Mouse (Mus musculus) forebrain, embryonic 16.5 days (tissue): ENCODE measurements at regions not wholly inside any gene's neighbourhood (a gene's known extent, or its start where the extent isn't known, plus 50 kb on each side); places are given as distances from the start of the nearest gene placed in this dataset.

Source experiments
- ATAC-seq: fragments of 200-750 bp; cut with Nextera tagmentation; 2 replicates; pipeline ENCODE4 v1.8.0; 2017; ENCODE audit warnings: mild to moderate bottlenecking, moderate library complexity
- H3K27ac ChIP-seq: fragments of 300-500 bp; sonication (generic); 2 replicates; pipeline ENCODE4 v1.5.1; 2014; ENCODE audit warnings: low read length, control low read depth
- H3K27me3 ChIP-seq: fragments of 300-500 bp; sonication (generic); replicated peaks from 2 replicates; pipeline ENCODE4 v1.6.1; 2014; ENCODE audit warnings: low read length; ENCODE audit not compliant: control insufficient read depth, insufficient read depth
- H3K36me3 ChIP-seq: fragments of 300-500 bp; sonication (generic); 2 replicates; pipeline ENCODE4 v1.6.1; 2014; ENCODE audit not compliant: control insufficient read depth, insufficient read depth
- H3K4me1 ChIP-seq: fragments of 300-500 bp; sonication (generic); replicated peaks from 2 replicates; pipeline ENCODE4 v1.6.1; 2014; ENCODE audit warnings: low read length; ENCODE audit not compliant: control insufficient read depth, insufficient read depth
- H3K4me2 ChIP-seq: fragments of 300-500 bp; sonication (generic); 2 replicates; pipeline ENCODE4 v1.6.1; 2014; ENCODE audit warnings: mild to moderate bottlenecking, low read length, control low read depth
- H3K4me3 ChIP-seq: fragments of 300-500 bp; sonication (generic); replicated peaks from 2 replicates; pipeline ENCODE4 v1.5.1; 2014; ENCODE audit warnings: mild to moderate bottlenecking, low read length, control low read depth
- H3K9ac ChIP-seq: fragments of 300-500 bp; sonication (generic); replicated peaks from 2 replicates; pipeline ENCODE4 v1.6.1; 2014; ENCODE audit warnings: low read depth, low read length, control low read depth
- H3K9me3 ChIP-seq: fragments of 300-500 bp; sonication (generic); 2 replicates; pipeline ENCODE4 v1.6.1; 2016; ENCODE audit warnings: low read length; ENCODE audit not compliant: control insufficient read depth
- WGBS: fragments of 180-500 bp; shearing (Covaris S2); extraction: QIAGEN DNeasy Blood & Tissue Kit; methylation state at CpG from one replicate; pipeline ENCODE4 v1.1.7; 2014; 5-methylcytosine and 5-hydroxymethylcytosine counted together

DNA sequence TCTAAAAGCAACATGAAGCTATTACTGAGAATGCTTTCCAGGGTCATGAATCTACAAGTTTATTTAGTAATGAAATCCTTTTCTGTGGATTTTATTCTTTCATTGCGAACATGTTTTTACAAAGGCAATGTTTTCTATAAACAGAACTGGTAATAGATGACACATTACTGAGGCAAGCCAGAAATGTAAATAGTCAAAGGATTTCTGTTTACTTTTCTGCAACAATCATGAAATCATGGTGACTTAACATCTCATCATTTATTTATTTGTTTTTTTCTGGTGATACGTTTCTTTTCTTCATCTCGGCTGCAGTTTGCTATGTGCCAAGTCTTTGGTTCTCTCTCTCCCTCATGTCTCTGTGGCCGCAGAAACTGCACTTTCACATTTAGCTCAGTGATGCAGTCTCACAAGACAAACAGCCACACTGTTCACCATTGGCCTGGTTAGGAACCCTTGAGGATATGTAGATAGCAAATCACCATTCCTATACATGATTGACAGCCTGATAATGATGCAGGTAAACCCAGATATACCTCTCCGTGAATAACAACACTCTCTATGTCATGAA, 462.8 kb downstream of the Ofcc1 start:
- Histone ChIP-seq H3K4me2 (no peak overlapping the region), H3K4me3 (no peak overlapping the region), H3K27me3 (no peaks in the 10 kb centered on the region), H3K27ac (no peak overlapping the region), H3K36me3 (no peaks in the 10 kb centered on the region), H3K9ac (no peak overlapping the region), H3K9me3 (no peaks in the 10 kb centered on the region), H3K4me1 (0 out of 2 replicates have a peak, but pooled peaks cover 3% of the 10 kb centered on the region)
- ATAC-seq, result no peak
- 82% methylated on average over 5 of the region's 5 CpGs for WGBS

DNA sequence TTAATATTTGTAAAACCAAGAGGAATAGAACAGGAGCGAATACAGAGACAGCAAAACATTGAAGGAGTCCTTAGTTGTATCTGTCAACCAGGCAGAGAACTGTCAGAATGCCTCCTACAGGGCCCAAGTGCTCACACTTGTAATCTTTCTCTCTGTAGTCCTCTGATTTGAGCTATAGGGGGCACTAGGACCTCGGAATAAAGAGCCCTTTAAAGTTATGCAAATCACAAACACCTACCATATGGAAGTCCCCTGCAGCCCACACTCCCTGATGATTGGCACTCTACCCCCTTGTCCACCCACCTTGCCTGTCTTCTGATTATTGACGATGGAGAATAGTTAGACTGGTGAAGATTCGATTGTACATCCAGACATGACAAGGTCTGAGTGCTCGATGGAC, 467.1 kb downstream of the Ofcc1 start:
- H3K4me1 ChIP-seq, result no peaks in the 10 kb centered on the region
- no peak overlapping the region for H3K4me2 ChIP-seq
- H3K36me3 ChIP-seq, result no peaks in the 10 kb centered on the region
- no peak overlapping the region for H3K27ac ChIP-seq
- no peak overlapping the region for H3K4me3 ChIP-seq
- peak; percentile 45 for ATAC-seq
- 61% methylated on average over 5 of the region's 5 CpGs for WGBS
- H3K9ac ChIP-seq, result no peak overlapping the region
- no peaks in the 10 kb centered on the region for H3K9me3 ChIP-seq
- H3K27me3 ChIP-seq, result no peaks in the 10 kb centered on the region

DNA sequence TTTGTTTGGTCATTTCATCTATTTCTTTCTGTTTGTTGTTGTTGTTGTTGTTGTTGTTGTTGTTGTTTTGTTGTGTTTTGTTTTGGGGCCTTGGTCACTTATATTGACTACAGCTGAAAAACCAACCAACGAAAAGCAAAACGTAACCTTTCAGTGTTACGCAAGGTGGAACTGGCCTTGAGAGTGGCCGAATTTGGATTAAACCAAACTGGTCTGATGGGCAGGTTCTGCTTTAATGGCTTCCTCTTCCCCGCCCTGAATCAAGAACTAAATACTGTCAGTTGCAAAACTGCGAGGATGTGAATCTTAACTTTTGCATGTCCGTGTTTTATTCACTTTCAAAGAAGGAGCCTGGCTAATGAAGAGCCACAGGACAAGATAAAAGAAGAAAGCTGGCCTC, 480.2 kb downstream of the Ofcc1 start:
- Histone ChIP-seq H3K4me3 (no peak overlapping the region), H3K9ac (no peak overlapping the region), H3K4me1 (peaks cover 6% of the 10 kb centered on the region; the same call in 1 of the 2 replicates), H3K9me3 (no peaks in the 10 kb centered on the region), H3K27me3 (no peaks in the 10 kb centered on the region), H3K27ac (no peak overlapping the region), H3K36me3 (no peaks in the 10 kb centered on the region), H3K4me2 (no peak overlapping the region)
- 64% methylated on average over 7 of the region's 7 CpGs for whole genome bisulfite sequencing
- no peak for ATAC-seq

DNA sequence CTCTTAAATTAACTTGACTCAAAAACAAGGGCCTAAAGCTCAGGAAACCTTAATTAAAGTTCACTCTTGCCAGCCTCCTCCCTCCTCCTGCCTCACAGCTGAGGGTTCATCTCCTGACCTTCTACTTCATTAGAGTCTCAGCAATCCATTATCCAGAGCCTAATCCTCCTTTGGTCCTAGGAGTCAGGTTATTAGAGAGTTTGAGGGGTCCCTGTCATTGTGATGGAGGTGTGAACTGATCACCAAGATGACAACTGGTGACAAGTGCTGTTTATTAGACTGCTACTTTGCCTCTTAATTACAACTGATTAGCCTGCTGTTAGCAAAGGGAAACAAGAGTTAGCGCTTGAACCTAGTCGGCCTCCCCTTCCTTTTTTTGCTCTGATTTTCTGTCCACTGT, 481.1 kb downstream of the Ofcc1 start:
- peaks cover 6% of the 10 kb centered on the region; the same call in 1 of the 2 replicates for H3K4me1 ChIP-seq
- no peak overlapping the region for H3K9ac ChIP-seq
- H3K4me3 ChIP-seq, result no peak overlapping the region
- no peaks in the 10 kb centered on the region for H3K36me3 ChIP-seq
- H3K4me2 ChIP-seq, result no peak overlapping the region
- no peak for ATAC-seq
- H3K27ac ChIP-seq, result no peak overlapping the region
- WGBS, result 6% methylated on average over 2 of the region's 2 CpGs
- no peaks in the 10 kb centered on the region for H3K9me3 ChIP-seq
- H3K27me3 ChIP-seq, result no peaks in the 10 kb centered on the region

DNA sequence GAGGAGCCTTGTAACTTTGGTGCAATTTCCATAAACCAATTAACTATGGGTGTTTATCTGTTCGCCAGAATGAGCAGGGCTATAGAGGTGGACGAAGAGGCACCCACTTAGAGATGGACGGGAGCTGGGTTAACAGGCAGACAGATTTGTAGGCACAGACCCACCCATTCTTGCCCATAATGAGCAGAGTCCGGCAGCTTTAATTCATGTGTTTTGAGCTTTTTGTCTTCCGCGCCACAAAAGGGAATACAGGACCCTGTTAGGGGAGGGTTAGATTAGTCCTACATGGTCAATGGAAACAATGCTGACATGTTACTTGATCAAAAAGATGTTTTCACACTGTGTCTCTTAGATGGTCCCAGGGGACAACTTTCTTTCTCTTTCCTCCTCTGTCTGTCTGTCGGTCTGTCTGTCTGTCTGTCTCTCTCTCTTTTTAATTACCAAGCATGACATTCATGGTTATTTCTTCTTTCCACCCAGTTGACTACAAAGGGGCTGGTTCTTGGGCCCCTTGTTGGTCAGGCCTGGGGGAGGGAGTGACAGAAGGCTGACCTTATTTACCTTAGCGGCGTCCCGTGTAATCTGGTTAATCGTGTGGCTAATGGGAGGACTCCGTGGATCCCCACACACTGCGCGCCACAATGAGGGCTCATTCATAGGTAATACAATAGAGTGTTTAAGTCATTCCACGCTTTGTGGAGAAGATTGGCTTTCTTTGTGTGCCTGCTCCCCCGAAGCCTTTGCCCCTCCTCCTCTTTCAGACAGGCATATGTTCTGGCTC, 483.7 kb downstream of the Ofcc1 start:
- Histone ChIP-seq H3K36me3 (no peaks in the 10 kb centered on the region), H3K4me1 (peaks cover 6% of the 10 kb centered on the region; the same call in 1 of the 2 replicates), H3K9ac (peak overlapping the region; percentile 33; the same call in 1 of the 2 replicates), H3K27me3 (no peaks in the 10 kb centered on the region), H3K9me3 (no peaks in the 10 kb centered on the region), H3K27ac (no peak overlapping the region), H3K4me3 (peak overlapping the region; percentile 20), H3K4me2 (peak overlapping the region; percentile 44)
- 3% methylated on average over 16 of the region's 16 CpGs for WGBS
- peak; percentile 78 for ATAC-seq

DNA sequence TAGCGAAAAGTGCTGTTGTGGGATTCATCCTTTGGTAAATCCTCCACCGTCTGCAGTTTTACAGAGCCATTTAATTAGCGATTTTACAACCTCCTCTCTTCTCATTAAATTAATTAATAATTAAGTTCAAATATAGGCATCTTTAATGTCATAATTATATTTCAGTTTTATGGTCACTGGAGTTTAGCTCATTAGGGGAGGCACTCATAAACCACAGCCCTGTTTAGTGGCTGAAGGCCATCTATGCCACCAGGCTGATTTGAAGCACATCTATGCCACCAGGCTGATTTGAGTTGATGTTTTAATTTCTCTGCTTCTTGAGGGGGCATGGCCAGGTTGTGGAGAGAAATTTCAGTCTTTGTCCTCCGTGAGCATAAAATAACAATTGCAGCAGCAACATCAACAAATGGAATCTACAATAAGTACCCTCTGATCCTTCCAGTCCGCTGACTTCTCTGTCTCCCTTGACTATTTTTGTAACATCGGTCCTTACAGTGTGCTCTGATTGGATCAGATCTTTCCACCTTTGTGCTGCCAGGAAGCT, 508.9 kb downstream of the Ofcc1 start:
- Histone ChIP-seq H3K9ac (no peak overlapping the region), H3K27ac (no peak overlapping the region), H3K4me3 (no peak overlapping the region), H3K4me2 (no peak overlapping the region), H3K9me3 (no peaks in the 10 kb centered on the region), H3K4me1 (no peaks in the 10 kb centered on the region), H3K36me3 (no peaks in the 10 kb centered on the region), H3K27me3 (no peaks in the 10 kb centered on the region)
- WGBS, result 80% methylated on average over 6 of the region's 6 CpGs
- ATAC-seq, result no peak

DNA sequence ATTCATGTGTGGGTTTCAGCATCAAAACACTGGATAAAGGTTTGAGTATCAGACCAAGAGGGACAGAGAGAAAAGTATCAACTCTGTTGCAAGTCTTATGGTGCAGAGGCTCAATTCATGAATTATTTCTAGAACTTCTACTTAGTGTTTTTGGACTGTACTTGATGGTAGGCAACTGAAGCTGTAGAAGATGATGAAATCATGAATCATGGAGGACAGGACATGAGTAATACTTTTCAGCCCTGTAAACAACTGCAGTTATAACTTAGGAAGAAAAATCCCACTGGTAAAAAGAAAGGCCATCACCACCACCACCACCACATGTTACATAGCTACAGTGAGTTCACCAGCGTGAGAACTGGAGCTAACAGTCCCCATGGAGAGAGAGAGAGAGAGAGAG, 511.9 kb downstream of the Ofcc1 start:
- no peak overlapping the region for H3K9ac ChIP-seq
- WGBS, result 92% methylated on average over 1 of the region's 1 CpGs
- H3K27ac ChIP-seq, result no peak overlapping the region
- H3K36me3 ChIP-seq, result no peaks in the 10 kb centered on the region
- H3K4me1 ChIP-seq, result no peaks in the 10 kb centered on the region
- H3K4me3 ChIP-seq, result no peak overlapping the region
- no peaks in the 10 kb centered on the region for H3K27me3 ChIP-seq
- H3K9me3 ChIP-seq, result no peaks in the 10 kb centered on the region
- no peak overlapping the region for H3K4me2 ChIP-seq
- ATAC-seq, result no peak

DNA sequence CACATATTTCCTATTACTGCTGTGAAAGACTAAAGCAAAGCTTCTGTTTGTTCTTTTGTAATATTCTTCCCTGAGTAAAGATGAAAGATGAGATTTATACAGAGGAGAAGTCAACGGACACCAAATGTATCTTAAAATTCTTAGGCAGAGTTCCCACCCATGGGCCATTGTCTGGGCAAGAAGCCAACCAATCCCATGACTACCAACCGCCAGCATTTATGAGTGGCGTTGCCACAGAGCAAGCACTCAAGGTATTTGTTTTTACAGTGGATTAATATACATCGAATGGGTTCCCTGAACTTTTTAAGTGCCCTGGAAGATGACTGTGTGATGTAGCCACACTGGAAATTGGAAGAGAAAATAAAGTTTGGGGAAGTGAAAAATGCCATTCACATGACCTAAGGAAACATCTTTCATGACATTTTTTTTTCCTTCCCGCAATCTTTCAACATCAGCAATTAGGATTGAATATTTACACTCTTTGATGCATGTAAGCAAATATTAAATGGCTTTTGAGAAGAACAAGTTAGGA, 525.1 kb downstream of the Ofcc1 start:
- 44% methylated on average over 5 of the region's 5 CpGs for WGBS
- Histone ChIP-seq H3K4me2 (no peak overlapping the region), H3K4me1 (peaks cover 7% of the 10 kb centered on the region), H3K9me3 (no peaks in the 10 kb centered on the region), H3K9ac (no peak overlapping the region), H3K4me3 (no peak overlapping the region), H3K27me3 (no peaks in the 10 kb centered on the region), H3K36me3 (no peaks in the 10 kb centered on the region), H3K27ac (no peak overlapping the region)
- ATAC-seq, result no peak

DNA sequence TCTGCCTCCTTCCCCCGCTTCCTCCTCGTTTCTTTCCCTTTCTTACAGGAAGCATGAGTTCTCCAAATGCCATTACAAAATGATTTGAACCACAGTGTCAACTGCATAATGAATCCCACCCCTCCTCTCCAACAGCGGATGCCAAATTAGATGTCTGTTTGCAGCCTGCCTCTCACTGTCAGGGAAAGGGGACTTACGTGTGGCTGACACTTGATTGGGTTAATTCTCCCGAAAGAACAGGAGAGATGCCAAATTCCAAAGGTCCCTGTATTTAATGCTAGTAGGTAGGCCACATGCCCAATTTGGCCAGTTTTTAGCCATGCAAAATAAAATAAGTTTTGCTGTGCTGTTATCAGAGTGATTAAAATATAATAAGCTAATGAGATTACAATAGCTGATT, 525.9 kb downstream of the Ofcc1 start:
- H3K4me3 ChIP-seq, result no peak overlapping the region
- H3K27ac ChIP-seq, result no peak overlapping the region
- H3K4me1 ChIP-seq, result peaks cover 7% of the 10 kb centered on the region
- H3K27me3 ChIP-seq, result no peaks in the 10 kb centered on the region
- H3K4me2 ChIP-seq, result peak overlapping the region; percentile 44
- no peaks in the 10 kb centered on the region for H3K36me3 ChIP-seq
- no peaks in the 10 kb centered on the region for H3K9me3 ChIP-seq
- WGBS, result 5% methylated on average over 5 of the region's 5 CpGs
- peak; percentile 64 for ATAC-seq
- H3K9ac ChIP-seq, result no peak overlapping the region
